Comparison of ENCODE assay signal across 15 mouse cellular contexts in the genomic region with DNA sequence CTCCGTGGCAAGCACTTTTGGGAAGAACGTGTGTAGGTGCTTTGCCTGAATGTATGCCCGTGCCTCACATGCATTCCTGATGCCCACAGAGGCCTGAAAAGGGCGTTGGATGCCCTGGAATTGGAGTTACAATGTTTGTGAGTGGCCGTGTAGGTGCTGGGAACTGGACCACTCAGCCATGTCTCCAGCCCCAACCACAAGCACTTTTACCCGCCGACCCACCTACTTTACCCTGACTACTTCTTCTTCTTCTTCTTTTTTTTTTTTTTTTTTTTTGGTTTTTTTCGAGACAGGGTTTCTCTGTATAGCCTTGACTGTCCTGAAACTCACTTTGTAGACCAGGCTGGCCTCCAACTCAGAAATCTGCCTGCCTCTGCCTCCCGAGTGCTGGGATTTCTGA. TPM values are rescaled to one million over a fixed set of nuclear protein-coding genes. Genes with fewer than 3 reads are reported as not detected.
"Had no signal": no experiment of that assay in that cellular context is flagged by ENCODE, and none has a peak within 500 bp of the region (broad histone marks: within the 10 kb centered on the region; RNA-seq: fewer than 3 reads in every experiment).

No protein-coding gene starts in this region.

RNA-seq across cellular contexts. Expression of gene Aanat, which starts 24.9 kb away (rescaled TPM):
- total RNA-seq: megakaryocyte progenitor cell, adult 5-6 weeks; monocyte, adult 5-6 weeks had no signal
- polyA plus RNA-seq: liver, embryonic 13.5 days; liver, embryonic 15.5 days; lung, adult 2 months; lung, embryonic 15.5 days; lung, postnatal 0 days; macrophage; midbrain, embryonic 11.5 days; neural tube, embryonic 12.5 days; small intestine, adult 2 months; stomach, embryonic 14.5 days; stomach, embryonic 16.5 days; thymus, postnatal 0 days had no signal

RNA-seq across cellular contexts. Expression of gene Prcd, which starts 42.2 kb away (rescaled TPM):
- total RNA-seq: midbrain, postnatal 0 days; monocyte, adult 5-6 weeks had no signal
- polyA plus RNA-seq: macrophage had no signal

RNA-seq across cellular contexts. Expression of gene Cygb, which starts 42.9 kb away (rescaled TPM):
- total RNA-seq: megakaryocyte progenitor cell, adult 5-6 weeks; monocyte, adult 5-6 weeks had no signal
- polyA plus RNA-seq: macrophage had no signal
